Mouse (Mus musculus): ENCODE results near the gene Mthfd1.

GRCm38 (mm10) chr12:76318282-76319212 is 63.4 kb downstream of the Mthfd1 start:
- no peak; the same call in 2 of the 3 replicates for TF ChIP-seq GATA1 (IDR thresholded peaks at IDR 0.05; ENCODE audit: borderline replicate concordance, low read length)
- no peak for TF ChIP-seq FLI1 (IDR thresholded peaks at IDR 0.05; ENCODE audit: low read length)

All from megakaryocyte, embryonic 14.5 days (primary cell).